Mouse (Mus musculus): ENCODE measurements around the gene Gm5065.

Gm5065 gene

DNA sequence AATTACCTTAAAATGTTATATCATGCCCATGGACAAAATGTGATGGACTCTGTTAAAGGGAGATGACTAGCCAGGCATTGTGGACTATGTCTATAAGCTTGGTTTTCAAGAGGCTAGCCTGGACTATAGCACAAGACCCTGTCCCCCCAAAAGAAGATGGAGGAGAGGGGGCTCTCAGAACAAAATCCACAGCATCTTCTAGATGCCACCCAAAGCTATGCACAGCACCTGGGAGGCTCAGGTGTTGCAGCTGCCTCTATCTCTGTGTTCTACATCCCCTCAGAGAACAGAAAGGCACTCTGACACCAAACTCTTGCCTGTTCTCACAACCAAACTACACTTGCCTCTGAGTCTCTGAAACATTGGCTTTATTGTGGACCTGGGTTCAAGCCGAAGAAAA is at the start of gene Gm5065:
Gm5065 (plus strand) TSS at position 301 of the 400 bp plus-strand sequence.
- DNase-seq (ENCODE audit: low spot score in 2 of 2): no peak

DNA sequence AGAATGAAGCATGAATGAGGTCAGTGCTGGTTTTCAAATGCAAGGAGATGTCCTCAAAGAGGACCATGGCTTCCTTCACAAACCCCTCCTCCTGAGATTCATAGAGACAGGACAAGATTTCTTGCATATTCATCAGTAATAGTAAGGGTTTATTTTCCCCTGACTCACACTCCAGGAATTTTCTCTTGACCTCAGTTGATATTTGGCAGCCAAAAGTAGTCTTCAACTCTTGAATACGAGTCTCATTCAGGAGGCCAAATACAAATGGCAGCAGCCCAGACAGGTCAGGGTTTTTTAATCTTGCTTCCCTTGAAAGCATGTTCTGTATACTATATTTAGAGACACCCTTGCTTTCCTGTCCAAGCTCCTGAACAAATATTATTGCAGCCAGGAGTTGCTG is 22.8 kb upstream of the Gm5065 start:
- no peak for DNase-seq (ENCODE audit: low spot score in 2 of 2)

DNA sequence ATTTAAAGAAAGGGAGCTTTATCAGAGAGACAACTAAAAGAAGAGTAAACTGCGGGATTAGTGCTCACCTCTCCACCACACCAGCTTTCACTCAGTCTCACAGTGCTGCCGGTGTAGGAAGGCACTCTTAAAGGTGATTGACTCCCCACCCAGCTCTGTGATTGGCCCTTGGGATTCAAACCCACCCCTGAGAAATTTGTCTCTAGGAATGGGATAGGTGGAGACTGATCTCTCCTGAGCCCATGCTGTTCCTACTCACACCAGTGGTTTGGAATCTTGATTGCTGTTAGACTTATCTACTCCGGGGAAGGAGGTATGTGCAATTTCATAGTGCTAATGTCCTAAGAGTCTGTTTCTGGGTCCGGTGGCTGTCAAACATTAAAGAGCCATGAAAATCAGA is 598 bp downstream of the Gm5065 start, which contains the start of gene Nlrp2:
Nlrp2 (minus strand) TSS at position 101 of the 400 bp plus-strand sequence.
- no peak for DNase-seq (ENCODE audit: low spot score in 2 of 2)

DNA sequence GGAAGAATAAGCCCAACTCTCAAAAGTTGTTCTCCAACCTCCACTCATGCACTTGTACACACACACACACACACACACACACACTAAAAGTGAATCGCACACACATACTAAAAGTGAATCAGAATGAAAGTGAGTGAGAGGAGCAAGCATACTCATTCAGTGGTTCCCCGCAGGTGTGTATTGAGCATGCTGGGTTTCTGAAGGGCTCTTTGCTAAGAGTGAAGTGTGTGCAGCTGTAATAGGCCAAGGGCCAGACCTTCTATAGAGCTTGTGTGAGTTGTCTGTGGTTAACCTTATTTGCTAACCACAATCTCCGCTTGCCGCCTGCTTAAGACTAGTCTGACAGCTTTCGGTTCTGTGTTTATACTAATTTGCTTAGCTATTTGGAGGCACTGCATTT is 13.3 kb downstream of the Gm5065 start:
- DNase-seq (ENCODE audit: low spot score in 2 of 2): no peak

DNA sequence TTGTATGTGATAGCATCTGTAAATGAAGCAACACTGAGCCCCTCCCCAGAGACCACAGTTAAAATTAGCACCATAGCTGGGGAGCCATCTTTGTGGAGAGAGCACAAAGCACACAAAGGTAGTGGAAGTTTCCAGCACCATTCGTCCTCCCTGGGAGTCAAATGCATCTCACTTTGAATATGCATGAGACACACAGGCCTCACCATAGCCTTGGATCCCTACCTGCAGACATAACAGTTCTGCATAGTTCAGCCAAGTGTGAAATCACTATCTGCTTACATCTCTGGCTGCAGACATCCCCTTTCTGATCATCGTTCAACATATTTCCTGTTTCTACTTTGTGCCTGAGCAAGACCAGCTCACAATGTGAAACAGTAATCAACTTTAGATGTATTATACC is 16.4 kb downstream of the Gm5065 start:
- no peak for DNase-seq (ENCODE audit: low spot score in 2 of 2)

DNA sequence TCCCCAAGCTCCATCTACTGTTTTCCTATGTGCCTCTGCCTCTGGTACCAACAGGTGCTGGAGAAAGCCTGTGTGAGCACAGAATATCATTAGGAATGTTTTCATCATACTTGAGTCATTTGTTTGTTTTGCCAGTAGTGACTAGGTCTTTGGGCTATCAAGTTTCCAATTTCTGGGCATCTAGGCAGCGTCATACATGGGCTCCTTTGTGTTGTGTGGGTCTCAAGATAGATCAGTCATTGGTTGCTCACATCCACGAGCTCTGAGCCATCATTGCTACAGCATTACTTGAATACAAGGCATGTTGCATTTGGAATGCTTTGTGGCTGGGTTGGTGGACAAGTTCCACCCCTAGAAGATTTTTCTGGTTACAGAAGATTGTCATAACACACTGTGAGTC is 55.9 kb downstream of the Gm5065 start:
- no peak for DNase-seq (ENCODE audit: low spot score in 2 of 2)

All from spleen, postnatal 36 days (tissue).